Mouse (Mus musculus) liver, postnatal 0 days (tissue): ENCODE measurements at regions not wholly inside any gene's neighbourhood (a gene's known extent, or its start where the extent isn't known, plus 50 kb on each side); places are given as distances from the start of the nearest gene placed in this dataset.

Source experiments
- CTCF ChIP-seq: sonication (generic); IDR thresholded peaks from 2 replicates; pipeline ENCODE4 v1.5.1; 2016; ENCODE audit warnings: antibody characterized with exemption, low read depth
- EP300 ChIP-seq: IDR thresholded peaks from 2 replicates; pipeline ENCODE4 v1.6.1; 2016; ENCODE audit warnings: antibody characterized with exemption, low read depth, mild to moderate bottlenecking

GRCm38 (mm10) chr4:67539466-67539865, 712.1 kb downstream of the Tlr4 start:
- TF ChIP-seq CTCF, result no peak
- no peak for TF ChIP-seq EP300
